Mouse (Mus musculus) liver, adult (tissue): Measurements from ENCODE around the gene Olfr1357.

ENCODE experiments used
- GATA4 ChIP-seq: IDR thresholded peaks from 2 replicates; pipeline ENCODE4 v1.6.1; 2014; ENCODE audit warnings: mild to moderate bottlenecking, low read length; ENCODE audit not compliant: insufficient replicate concordance

The Olfr1357 gene

DNA sequence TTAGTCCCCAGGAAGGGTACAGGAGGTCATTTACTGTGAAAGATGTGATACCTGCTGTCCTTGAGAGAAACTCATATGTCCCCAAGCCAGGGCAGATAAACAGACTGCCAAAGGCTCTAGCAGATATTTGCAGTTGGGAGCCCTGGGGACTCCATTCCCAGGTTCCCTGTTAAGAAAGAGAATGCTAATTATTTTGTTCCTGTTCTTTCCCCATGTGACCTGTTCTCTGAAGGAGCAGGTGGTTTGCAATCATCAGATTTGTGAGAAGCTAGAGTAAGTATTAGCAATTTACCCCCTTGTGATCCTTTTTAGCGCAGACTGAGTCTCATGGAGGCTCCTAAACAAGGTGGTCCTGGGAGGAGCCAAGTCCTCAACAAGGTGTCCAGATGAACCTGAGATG is at the start of gene Olfr1357:
TSS of gene Olfr1357 (minus strand) at position 101 of the 400 bp plus-strand sequence.
- TF ChIP-seq GATA4, result no peak

DNA sequence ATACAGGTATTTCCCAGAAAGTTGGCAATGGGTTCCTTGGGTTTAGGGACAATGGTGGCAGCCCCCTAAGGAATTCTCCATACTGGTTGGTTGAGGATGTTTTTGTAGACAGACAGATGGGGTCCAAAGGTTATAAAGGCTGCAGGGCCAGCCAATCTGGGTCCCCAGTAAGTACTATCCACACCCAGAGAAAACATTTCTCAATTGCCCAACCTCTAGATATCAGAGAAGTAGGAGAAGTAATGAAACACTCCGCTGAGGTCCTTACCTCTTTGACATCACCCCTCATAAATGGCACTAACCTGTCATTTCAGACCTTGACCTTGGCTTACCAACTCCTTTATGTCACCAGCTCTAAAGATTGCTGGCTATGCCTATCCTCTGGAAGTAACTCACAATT is 46.7 kb upstream of the Olfr1357 start:
- TF ChIP-seq GATA4, result no peak

DNA sequence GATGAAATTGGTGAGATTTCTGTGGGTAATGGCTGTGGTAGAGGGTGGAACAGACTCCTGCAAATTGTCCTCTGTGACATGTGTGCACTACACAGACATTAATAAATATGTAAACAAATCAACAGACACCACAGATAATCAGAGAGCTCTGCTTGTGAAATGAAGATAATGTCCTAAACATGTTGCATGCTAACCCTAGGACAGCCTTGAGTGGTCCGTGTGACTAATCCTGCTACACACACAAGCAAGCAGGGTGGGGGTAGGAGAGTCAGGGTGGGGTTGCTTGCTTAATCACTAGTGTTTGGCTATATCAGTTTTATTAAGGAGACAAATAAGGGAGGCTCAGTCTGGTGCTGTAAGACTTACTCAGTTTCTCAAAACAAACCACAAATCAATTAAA is 43.3 kb upstream of the Olfr1357 start:
- no peak for TF ChIP-seq GATA4

DNA sequence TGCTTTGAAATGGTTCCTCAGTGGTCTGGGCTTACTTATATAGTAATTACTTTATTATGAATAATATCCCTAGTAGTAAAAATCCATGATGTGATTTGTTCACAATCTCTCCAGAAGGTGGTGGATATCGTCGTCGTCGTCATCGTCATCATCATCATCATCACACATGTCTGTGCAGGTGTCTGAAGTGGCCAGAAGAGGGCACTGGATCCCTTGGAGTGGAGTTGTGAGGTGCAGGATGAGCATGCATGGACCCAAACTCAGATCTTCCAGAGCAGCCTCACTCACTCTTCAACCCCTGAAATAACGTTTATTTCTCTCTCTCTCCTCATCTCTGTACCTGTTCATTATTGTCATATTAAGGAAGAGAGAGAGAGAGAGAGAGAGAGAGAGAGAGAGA is 14.4 kb upstream of the Olfr1357 start:
- no peak for TF ChIP-seq GATA4

DNA sequence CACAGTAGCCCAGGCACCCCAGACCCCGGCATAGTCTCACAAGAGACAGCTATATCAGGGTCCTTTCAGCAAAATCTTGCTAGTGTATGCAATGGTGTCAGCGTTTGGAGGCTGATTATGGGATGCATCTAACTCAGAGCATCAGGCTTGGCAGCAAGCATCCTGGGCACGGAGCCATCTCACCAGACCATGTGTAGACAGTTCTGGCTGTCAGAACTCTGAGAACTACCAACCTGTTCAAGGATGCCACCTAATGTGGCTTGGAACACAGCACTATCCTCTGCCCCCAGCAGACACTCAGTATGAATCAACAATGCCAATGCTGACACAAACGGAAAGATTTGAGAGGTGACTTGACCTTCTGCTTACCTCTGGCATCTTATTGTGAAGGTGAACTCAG is 12.3 kb upstream of the Olfr1357 start:
- no peak for TF ChIP-seq GATA4

DNA sequence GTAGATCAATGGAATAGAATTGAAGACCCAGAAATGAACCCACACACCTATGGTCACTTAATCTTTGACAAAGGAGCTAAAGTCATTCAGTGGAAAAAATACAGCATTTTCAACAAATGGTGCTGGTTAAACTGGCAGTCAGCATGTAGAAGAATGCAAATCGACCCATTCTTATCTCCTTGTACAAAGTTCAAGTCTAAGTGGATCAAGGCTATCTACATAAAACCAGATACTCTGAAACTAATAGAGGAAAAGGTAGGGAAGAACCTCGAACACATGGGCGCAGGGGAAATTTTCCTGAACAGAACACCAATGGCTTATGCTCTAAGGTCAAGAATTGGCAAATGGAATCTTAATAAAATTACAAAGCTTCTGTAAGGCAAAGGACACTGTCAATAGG is 5.3 kb upstream of the Olfr1357 start:
- peak; percentile 66; the same call in 1 of the 2 replicates for TF ChIP-seq GATA4

DNA sequence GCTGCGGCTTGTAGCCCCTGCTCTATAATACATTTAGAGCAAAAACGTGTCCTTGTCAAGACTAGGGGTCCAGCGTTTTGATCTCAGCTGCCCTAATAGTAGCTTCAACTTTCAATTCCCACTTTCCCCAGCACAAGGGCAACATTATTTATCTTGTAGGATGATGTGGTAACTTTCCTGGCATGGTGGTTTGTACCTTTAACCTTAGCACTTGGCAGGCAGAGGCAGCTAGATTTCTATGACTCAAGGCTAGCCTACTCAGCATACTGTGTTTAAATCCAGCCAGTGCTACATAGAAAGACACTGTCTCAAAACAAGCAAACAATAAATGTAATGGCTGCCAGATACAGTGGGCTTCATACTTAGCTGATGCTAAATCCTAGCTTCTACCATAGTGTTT is 10.3 kb downstream of the Olfr1357 start:
- TF ChIP-seq GATA4, result no peak

DNA sequence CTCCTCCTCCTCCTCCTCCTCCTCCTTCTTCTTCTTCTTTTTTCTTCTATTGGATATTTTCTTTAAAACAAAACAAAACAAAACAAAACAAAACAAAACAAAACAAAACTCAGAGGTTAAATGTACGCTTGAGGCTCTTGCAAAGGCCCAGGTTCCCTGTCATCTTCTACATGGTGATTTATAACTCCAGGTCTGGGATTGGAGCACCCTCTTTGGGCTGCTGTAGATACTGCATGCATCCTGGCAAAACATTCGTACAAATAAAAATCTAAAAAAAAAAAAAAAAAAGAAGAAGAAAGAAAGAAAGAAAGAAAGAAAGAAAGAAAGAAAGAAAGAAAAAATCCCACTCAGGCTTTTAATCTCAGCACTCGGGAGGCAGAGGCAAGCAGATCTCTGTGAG is 12.8 kb downstream of the Olfr1357 start:
- no peak for TF ChIP-seq GATA4

DNA sequence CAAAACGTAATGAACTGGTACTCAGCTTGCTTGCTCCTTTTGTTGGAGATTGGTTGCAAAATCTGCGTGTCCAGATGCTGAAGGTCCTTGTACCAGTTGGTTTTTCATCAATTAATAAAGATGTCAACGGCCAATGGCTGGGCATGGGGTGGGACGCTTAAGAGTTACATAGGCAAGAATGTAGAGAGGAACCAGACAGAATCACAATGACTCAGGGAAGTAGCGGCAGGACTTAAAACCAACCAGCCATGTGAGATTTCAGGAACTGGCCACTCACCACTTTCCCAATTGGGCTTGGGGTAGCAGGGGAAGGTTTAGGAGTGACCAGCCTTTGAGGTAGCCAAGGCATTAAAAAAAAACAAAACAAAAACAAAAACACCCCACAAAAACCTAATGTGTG is 18.0 kb downstream of the Olfr1357 start:
- TF ChIP-seq GATA4, result no peak

DNA sequence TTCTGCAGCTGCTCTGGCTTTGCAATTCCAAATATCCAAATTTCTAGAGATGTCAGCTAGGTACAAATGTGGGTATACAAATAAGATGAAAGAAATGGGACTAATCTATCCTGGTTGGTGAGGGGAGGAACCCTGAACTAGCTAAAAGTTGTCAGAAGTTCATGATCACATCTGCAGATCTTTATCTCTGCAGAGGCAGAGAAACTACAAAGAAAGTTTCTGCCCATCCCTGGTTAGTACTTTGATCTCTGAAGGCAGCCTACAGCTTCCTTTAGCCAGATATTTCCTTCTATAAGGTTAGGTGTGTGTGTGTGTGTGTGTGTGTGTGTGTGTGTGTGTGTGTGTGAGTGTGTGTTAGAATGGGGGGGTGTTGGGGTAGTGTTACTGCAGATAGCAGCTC is 23.3 kb downstream of the Olfr1357 start:
- no peak for TF ChIP-seq GATA4

DNA sequence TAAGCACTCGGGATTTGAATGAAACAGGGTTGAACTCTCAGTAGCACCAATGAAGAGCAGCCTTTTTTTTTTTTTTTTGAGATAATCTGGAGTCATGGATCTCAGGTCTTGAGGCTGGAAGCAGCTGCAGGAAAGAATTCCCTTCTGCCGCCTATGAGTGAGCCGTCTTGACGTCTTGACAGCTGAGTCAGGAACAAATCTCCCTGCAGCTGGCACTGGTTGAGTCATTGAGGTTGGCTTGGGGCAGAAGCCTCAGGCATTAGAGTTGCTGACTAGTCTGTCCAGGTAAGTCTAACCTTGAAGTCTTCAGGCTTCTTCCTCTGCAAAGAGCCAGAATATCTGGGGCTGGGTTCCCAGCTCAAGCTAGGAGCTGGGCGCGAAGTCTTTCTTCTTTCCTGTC is 23.7 kb downstream of the Olfr1357 start:
- TF ChIP-seq GATA4, result no peak

DNA sequence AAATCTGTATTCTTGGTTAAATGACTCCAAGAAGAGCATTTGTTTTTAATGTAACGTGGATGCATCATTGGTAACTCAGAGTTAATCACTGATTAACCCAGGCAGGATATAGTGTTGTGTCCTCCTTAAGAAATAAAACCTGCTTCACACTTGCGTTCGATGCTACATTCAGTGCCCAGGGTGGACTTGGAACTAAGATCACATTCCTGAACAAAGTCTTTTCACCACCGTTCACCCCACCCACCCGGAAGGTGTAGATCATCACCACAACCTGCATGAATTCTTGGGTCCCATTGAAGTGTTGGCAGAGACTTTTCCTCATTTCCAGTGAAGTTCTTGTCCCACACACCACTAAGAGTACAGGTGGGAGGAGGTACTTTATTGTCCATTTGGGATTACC is 24.1 kb downstream of the Olfr1357 start:
- no peak for TF ChIP-seq GATA4

DNA sequence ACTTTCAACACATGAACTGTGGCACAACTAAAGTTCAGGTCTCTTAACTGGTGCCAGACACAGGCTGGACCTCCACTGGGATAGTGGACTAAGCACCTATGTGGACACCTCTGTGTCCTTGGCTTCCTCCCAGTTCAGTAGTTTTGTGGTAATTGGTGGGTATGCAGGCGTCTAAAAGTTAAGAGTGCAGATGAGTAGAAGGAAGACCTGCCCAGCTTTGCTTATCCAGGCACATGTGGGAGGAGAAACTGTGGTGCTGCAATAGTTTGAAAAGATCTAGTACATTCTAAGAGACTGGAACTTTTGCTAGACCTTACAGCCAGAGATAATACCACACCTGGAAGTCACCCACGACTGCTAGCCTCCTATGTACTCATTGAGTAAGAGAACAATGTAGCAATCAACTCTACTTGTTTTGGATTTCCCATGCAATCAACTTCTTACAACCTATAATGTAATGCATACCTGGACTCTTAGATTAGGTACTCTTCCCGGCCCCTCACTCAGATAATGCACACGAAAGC is 25.0 kb downstream of the Olfr1357 start:
- TF ChIP-seq GATA4, result no peak

DNA sequence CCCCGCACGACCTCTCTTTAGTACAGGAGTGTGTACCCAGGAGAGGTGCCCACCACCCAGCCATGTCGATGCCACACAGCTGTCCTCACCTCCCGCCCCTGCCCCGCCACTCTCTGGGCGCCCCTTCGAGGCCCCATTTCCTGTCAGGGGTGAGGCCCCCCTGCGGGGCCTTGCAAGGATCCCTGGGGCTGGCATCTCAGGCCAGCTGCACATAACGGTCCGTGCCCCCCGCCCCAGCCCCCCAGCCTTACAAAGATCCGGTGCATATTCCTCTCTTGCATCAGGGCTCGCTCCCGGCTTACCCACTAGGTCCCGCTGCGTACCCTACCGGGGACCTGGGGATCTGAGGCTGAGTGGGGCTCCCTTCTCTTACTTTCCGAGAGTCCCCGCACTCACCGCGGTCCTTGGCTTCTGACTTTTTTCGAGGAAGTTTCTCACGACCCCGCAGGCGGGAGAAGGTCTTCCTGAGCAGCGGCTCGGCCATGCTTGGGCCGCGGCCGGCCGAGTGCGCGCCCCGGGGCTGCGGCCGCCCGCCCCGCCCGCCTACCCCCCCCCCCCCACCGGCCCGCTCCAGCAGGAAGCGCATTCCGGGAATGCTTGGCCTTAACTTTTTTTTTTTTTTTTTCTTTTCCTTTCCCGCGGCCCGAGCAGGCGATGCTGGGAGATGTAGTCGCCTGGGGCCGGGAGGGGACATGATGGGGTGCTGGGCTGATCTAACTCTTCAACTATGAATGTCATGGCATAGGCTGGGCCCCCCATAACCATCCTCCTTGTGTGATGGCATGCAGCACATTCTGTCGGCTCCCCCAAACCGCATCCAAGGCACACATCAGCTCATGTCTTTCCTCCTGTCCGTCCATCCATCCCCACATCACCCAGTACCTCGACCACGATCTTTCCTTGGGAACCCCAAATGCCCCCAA is 26.2 kb downstream of the Olfr1357 start, which contains the start of gene Syde1:
TSS of gene Syde1 (minus strand) at position 559 of the 923 bp plus-strand sequence.
- no peak for TF ChIP-seq GATA4

DNA sequence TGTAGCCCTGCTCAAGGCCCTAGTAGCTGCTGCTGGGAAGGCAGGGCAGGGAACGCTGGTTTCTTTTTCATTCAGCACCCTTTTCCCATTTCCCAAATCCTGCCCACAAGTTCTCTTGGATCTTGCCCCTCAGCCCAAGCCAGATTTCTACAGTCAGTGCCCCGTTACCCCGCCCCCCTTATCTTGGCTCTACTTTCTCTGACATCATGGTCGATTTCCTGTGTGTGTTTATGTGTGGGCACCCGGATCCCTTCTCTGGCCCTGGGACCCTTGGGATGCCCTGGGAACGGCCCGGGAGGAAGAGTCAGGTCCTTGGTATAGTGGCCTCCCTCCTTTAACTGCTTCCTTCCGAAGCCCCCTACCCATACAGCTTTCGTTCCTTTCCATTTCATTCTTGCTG is 27.1 kb downstream of the Olfr1357 start:
- TF ChIP-seq GATA4, result no peak

DNA sequence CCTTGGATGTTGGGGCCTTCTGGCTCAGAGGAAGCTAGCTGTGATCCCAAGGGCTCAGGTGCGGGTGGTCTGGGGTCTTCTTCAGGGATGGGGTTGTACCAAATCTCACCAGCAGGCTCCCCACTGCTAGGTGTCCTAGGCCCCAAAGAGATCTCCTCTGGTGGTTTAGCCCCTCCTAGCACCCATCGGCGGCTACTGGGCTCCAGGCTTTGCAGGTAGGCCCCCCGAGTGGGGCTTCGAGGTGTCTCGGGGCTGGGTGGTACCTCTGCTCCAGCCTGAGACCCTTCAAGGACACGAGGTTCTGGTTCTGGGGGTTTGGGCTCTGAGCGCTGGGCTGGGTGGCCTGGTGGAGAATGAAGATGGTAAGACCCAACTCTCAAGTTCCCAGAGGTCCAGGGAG is 28.0 kb downstream of the Olfr1357 start:
- no peak for TF ChIP-seq GATA4
